Mouse (Mus musculus): ENCODE data around the gene Wdr93. TPM values are rescaled to one million over a fixed set of nuclear protein-coding genes. Genes with fewer than 3 reads are reported as not detected.
A peak's percentile ranks its signal among the peaks of the same experiment; 100 is the strongest.
"Not testable (repeated sequence)": the region's sequence is repeated elsewhere in the genome, so short reads cannot be mapped to it uniquely, and the experiment has no call there.

Gene Wdr93
- total RNA-seq, 1 experiment from 2014 or later, result not detected

DNA sequence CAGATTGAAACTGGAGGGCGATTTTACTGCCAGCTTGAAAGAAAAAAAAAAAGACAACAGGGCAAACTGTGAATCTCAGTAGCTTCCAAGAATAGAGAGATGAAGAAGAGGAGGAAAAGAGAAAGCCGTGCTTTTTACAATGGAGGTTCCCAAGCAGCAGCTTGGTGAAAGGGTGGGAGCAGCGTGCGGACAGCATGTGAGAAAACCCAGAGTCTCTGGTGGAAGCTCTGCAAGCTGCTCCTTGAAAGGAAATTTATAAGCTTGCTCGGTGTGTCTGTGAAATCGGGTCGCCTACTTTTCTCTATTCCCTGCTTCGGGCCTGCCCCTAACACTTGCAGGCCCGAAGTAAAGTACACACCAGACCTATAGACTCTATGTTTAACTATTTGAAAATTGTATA is 1.1 kb downstream of the Wdr93 start:
- no peak for ATAC-seq (ENCODE audit: extremely low read depth, insufficient number of reproducible peaks, low FRiP score, poor library complexity, severe bottlenecking)

DNA sequence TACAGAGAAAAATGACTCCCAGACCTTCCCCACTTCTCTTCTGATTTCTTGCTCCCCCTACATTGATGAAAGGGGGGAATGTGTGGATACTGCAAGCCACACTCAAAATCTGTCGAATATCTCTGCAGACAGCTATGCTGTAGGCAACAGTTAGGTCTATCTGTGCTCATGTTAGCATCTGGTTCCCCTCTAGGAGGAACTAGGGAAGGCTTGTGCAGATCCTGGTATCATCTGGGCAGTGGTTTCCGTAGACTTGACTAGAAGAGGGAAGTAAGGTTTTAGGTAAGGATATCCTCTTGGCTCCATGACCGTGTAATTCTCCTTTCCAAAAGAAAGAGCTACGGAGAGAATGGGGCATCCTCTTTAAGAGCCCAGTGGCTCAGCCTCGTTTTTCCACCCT is 1.6 kb downstream of the Wdr93 start:
- ATAC-seq (ENCODE audit: extremely low read depth, insufficient number of reproducible peaks, low FRiP score, poor library complexity, severe bottlenecking), result no peak

DNA sequence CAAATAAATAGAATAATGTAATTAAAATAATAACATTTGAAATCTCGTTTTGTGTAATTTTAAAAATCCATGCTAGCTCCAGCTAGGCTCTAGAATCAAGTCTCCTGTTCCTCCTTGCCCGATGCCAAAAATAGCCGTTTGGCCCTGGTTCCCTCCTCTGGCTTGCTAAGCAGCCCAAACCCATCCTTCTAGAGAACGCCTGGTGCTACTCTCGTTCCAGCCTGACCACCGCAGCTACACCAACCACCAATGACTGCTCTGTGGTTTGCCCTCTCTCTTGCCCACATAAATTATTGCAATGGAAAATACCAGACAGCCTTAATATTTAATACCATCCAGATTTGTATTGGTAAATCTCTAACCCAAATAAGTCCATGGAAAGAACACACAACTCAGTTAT is 4.7 kb downstream of the Wdr93 start:
- no peak for ATAC-seq (ENCODE audit: extremely low read depth, insufficient number of reproducible peaks, low FRiP score, poor library complexity, severe bottlenecking)

DNA sequence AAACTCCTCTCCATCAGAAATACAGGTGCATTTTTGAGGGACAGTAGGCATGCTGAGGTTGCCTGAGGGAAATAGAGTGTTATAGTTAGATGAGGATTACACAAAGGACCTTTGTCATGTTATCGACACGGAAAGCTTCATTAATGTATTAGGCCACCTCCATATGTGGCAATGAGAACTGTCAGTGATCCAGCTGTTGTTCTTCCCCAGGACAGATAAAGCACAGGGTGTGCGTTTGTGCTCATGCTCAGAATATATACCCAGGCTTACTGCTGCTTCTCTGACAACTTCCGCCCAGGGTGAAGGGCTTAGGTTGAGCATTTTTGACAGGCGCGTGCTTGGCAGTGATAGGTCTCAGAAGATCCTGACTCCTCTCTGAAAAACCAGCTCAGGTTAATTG is 6.5 kb downstream of the Wdr93 start:
- no peak for ATAC-seq (ENCODE audit: extremely low read depth, insufficient number of reproducible peaks, low FRiP score, poor library complexity, severe bottlenecking)

DNA sequence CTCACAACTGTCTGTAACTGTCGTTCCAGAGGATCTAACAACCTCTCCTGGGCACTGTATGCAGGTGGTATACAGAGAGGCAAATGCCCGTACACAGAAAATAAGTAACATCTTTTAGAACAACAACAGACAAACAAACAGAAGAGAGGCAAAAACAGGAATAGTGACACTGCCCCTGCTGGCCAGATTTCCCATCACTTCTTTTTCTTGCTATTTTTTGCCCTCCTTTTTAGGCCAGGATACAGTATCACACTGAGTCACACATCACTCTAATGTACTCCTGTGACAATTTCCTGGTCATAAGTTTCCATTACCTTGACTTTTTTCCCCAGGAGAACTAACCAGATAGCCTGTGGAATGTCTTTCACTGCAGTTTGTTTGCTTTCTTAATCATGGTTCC is 13.4 kb downstream of the Wdr93 start:
- ATAC-seq (ENCODE audit: extremely low read depth, insufficient number of reproducible peaks, low FRiP score, poor library complexity, severe bottlenecking), result no peak

DNA sequence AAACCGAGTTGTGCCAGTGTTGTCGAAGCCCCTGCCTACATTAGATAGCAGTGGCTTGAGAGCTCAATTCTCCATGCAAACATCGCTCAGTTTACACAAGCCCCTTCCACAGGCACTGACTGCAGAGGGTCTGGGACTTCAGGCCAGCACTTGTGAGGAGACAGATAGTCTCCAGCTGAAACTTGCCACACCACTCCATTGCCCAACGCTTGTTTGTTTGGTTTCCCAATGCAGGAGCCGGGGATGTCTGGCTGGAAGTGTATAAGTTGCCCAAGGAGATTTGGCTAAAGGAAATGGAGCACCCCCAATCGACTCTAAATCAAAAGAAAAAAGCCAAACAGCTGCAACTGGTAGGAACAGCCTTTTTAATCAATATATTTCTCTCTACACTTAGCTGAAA is 15.2 kb downstream of the Wdr93 start:
- ATAC-seq (ENCODE audit: extremely low read depth, insufficient number of reproducible peaks, low FRiP score, poor library complexity, severe bottlenecking), result no peak

DNA sequence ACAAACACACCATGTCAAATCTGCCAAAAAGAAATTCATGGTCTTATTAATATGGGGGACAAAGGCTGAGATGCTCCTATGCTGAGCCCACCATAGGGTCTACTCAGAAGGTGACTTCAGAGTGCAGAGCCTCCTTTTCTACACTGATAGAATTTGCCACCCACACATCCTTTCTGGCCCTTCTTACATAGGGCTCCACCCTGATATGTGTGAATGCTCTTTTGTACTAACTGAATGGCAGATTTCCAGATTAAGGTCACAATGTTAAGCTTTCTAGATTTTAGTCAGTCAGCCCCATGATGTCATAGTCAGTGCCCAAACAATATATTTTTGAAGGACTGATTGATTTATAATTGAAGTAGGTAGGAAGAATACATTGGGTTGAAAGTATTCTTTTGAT is 16.8 kb downstream of the Wdr93 start:
- ATAC-seq (ENCODE audit: extremely low read depth, insufficient number of reproducible peaks, low FRiP score, poor library complexity, severe bottlenecking), result no peak

DNA sequence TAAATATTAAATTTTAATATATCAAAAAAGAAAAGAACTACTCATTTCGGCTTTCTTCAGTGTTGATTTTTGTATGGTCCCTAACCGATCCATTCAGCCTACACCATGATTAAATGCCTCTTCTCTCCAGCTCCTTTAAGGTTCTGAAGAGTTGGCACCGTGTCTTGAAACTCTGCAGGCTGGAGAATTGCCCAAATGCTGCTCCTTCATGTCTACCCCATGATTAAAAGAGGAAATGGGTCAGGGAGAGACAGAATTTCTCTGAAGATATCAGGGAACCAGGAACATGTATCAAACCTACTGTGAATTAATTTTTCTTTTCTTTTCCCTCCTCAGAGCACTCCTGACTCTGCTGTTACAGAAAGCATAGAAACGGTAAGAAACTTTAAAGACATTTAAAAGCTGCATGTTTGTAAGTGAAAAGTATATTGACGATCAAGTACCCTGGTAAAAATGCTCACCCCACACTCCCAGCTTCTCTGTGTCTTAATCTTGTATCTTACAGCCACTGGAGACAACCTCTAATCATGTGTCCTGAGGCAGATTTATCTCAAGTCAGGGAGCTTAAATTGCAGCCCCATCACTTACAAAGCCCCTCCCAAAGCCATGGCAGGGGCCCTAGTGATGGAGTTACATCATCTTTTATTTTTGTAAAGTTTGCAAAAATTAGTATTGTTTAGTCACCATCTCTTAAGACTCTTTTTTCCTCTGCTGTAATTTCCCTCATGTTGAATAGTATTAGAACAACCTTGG is 18.3 kb downstream of the Wdr93 start:
- ATAC-seq (ENCODE audit: extremely low read depth, insufficient number of reproducible peaks, low FRiP score, poor library complexity, severe bottlenecking), result no peak

DNA sequence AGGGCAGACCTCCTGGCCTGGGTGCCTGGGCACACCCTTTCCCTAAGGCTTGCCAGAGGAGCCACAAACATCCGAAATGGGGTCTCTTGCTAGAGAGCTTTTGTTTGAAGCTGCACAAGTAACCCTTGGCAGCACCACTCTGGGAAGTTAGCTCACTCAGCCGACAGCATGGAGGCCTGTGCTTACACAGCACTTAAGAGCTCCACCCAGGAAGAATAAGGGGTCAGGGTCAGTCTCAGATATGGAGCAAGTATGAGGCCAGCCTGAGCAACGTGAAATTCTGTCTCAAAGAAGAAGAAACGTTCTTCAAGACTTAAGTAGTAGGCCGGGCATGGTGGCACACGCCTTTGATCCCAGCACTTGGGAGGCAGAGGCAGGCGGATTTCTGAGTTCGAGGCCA is 19.1 kb downstream of the Wdr93 start:
- no peak for ATAC-seq (ENCODE audit: extremely low read depth, insufficient number of reproducible peaks, low FRiP score, poor library complexity, severe bottlenecking)

DNA sequence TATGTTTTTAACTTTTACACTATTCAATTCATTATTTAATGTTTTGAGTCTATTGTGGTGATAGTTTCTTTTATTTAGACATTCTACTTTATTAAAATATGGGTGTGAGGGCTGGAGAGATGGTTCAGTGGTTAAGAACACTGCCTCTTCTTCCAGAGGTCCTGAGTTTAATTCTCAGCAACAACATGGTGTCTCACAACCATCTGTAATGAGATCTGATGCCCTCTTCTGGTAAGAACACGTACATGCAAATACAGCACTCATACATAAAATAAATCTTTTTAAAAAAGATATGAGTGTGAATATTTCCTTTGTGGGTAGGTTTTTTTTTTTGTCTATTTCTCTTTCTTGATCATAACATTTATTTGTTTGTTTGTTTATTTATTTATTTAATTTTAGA is 23.0 kb downstream of the Wdr93 start:
- ATAC-seq (ENCODE audit: extremely low read depth, insufficient number of reproducible peaks, low FRiP score, poor library complexity, severe bottlenecking), result no peak

DNA sequence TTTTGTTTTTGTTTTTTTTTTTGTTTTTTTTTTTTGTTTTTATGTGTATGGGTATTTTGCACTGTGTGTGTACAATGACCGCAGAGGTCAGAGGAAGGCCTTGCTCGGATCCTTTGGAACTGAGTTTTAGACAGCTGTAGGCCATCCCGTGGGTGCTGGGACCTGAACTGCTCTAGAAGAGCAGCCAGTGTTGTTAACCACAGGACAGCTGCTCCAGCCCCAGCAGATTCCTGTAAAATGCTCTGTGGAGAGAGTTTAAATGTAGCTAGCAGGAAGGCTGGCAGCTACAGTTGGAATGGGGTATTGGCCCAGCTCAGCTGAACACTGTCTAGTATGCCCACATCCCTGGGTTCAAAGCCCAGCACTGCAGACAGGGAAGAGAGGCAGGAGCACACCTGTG is 26.7 kb downstream of the Wdr93 start:
- no peak for ATAC-seq (ENCODE audit: extremely low read depth, insufficient number of reproducible peaks, low FRiP score, poor library complexity, severe bottlenecking)

DNA sequence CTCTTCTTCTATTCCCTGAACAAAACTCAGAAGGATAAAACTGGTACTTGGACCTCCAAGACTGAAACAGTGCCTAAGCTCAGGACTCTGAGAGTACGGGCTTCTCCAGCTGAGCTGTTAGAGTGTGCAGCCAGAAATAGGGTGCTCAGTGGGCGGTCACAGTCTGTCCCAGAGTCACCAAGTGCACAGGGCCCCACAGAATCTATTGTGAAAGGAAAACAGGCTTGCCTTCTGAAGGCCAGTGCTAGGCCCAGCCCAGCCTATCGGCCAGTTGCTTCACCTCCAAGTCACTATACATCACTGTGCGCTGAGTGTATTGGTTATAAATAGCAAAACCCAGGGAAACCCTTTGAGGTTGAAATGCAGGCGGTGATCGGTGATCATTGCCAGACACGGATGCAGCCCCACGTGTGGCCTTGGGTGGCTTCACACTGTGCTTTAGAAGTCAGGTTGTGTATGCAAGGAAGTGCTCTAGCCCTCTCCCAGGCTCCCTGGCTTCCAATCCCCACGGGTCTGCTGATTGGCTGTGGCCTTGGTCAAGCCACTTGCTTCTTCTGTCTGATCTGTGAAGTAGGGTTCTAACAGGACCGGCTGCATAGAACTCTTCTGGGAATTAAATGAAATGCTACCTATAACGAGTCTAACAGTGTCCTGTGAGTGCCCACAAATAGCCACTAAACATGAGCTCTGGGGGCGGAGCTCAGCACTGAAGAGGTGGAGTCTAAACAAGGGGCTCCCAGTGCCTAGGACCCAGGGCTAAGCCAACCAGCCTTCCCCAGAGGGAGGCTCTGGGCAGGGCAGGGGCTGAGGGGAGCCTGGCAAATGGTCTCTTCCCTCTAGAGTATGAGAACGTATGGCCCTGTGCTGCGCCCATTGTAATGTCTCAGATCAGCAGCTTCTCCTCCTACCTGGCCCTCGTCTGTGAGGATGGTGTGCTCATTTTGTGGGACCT is 28.9 kb downstream of the Wdr93 start:
- no peak for ATAC-seq (ENCODE audit: extremely low read depth, insufficient number of reproducible peaks, low FRiP score, poor library complexity, severe bottlenecking)

DNA sequence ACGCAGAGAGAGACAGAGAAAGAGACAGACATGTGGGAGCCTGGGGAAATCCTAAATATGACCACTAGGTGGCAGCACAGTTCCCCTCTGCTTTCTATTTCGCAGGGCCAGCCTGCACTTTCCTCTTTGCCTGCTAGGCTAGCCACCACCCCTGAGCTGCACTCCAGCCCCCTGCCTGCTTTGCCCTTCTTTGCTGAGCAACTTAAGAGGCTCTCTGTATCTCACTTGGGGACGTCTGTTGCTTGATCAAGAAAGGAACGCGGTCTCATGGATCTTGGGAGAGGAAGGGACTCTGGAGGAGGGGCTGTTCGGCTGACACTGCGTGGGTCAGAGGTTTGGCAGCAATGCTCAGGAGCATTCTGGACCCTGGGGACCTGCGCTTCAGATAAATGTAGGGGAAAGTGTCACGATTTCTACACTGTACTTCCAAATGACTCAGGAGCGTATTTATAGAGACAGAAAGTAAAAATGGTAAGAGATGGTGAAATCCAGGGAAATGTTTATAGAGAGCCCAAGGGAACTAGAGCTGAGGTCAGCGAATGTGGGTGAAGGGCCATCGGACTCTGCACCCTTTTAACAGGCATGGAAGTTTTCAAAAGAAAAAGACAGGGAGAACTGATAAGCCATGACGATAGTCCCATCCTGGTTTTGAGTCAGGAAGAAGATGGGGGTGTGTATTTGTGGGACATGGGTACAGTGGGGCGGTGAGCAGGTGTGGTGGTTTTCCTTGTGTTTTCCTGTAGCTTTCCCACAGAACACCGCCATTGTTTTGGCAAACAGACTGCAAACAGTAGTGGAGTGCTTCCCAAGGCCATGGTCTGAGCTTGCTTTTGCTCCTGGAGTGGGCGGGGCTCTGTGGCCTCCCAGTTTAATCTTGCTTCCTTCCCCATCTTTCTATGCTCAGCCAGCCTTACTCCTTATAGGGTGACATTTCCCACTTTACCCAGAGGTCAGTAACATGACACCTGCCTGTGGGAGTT is 38.0 kb downstream of the Wdr93 start:
- peak; percentile 66 for ATAC-seq (ENCODE audit: extremely low read depth, insufficient number of reproducible peaks, low FRiP score, poor library complexity, severe bottlenecking)

DNA sequence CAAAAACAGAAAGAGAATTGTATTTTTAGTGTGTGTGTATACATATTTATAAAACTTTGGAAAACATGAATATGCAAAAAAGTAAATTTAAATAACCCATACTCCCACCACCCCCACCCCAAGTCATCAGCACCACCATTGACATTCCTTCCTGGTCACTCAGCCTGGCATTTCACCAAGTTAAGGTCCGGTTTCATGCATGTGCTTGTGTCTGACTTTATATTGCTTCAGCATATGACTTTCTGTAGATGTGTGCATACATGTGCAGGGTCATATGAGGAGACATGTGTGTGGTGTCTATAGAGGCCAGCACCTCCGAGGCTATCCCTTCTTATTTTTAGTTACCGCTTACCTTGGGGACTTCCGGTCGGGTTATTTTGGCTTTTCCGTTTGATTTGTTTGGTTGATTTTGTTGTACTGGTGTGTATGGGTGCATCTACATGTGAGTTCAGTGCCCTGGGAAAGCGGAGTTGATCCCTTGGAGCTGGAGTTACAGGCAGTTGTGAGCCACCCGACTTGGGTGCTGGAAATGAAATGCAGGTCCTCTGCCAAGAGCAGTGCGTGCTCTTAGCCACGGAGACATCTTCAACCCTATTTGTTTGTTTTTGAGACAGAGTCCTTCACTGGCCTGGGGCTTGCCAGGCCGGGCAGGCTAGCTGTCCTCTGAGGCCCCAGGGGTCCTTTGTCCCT is 39.0 kb downstream of the Wdr93 start:
- ATAC-seq (ENCODE audit: extremely low read depth, insufficient number of reproducible peaks, low FRiP score, poor library complexity, severe bottlenecking), result no peak

DNA sequence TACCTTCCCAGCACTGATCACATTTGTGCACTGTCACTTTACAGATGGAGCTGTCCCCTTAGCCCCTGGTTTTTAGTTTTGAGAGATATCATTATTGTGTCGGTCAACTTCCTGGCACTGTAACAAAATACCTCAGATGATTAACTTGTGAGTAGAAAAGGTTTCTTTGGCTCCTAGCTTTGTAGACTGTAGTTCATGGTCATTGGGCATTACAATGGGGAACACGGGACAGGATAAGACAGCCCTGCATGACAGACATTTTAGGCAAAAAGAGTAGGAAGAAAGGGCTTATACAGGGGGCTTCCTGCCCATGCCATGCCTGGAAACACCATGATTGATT is 39.5 kb downstream of the Wdr93 start:
- ATAC-seq (ENCODE audit: extremely low read depth, insufficient number of reproducible peaks, low FRiP score, poor library complexity, severe bottlenecking), result no peak

DNA sequence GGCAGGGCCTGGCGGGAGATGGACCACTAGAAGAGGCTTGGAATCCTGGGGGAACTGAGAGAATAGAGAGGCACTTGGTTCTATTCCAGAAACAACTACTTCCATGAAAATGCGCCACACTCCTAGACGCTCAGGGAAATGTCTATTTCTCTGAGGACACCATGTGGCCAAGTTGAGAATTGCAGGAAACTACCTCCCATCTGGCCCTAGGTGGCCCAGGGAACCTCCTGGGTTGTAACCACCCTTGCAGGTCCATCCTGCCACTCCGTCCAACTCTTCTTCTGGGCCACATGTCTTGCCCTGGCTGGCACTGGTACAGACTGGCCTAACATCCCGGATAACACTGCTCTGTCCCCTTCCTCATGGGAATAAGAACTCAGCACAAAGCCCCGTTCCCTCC is 43.3 kb downstream of the Wdr93 start:
- peak; percentile 35; the same call in 1 of the 2 replicates for ATAC-seq (ENCODE audit: extremely low read depth, insufficient number of reproducible peaks, low FRiP score, poor library complexity, severe bottlenecking)

DNA sequence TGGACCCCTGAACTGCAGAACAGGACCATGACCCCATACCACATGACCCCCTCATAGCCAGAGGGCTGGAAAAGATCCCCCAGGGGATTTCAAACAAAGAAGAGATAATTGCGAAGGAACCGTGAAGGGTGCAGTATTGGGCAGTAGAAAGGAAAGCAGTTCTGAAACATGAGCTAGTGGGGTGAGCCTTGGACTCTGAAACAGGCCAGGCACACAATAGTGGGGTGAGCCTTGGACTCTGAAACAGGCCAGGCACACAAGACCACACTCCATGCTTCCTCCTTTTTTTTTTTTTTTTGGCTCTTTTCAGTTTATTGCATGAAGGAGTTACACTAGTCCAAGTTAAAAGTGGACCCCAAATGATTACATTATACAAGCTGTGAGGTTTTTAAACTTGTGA is 46.8 kb downstream of the Wdr93 start:
- not testable (repeated sequence) for ATAC-seq (ENCODE audit: extremely low read depth, insufficient number of reproducible peaks, low FRiP score, poor library complexity, severe bottlenecking)

DNA sequence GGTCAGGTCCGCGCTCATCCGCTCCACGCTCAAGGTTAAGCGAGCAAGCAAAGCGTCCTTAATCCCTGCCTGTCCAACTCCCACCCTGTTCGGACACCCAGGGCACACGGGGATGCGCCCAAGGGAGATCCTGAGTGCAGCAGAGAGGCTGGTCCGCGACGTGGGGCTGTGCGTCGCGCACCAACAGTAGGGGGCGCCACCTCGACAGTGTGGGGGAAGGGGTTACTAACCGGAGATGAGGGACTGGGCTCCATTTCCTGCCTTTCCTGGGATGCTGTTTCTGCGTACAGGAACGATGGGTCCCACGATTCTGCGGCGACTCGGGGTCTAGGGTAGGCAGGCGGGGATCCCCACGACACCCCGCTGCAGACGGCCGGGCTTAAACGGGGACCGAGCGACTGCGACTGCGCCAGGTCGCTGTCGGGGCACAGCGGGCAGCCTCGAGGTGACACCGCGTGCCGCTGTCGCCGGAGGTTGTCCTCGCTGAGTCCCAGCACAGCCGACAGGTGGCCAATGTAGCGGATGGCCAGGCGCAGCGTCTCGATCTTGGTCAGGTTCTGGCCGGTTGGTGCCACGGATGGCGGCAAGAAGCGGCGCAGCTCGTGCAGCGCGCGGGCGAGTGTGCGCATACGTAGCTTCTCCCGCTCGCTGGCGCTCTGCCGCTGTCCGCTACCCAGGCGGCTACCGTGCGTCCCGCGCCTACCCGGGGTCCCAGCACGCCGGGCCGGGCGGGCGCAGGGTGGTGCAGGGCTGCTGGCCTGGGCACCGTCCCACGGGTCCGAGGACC is 49.9 kb downstream of the Wdr93 start:
- no peak for ATAC-seq (ENCODE audit: extremely low read depth, insufficient number of reproducible peaks, low FRiP score, poor library complexity, severe bottlenecking)

Measured in neutrophil, adult 5-6 weeks (primary cell).